Mouse (Mus musculus) Patski (cell line): ENCODE measurements around the gene Slc31a2. TPM values are rescaled to one million over a fixed set of nuclear protein-coding genes. Genes with fewer than 3 reads are reported as not detected.
"Not testable (repeated sequence)": the region's sequence is repeated elsewhere in the genome, so short reads cannot be mapped to it uniquely, and the experiment has no call there.

ENCODE experiments used
- ATAC-seq: fragments of 100-300 bp; one replicate; pipeline ENCODE4 v1.8.0; 2021
- CTCF ChIA-PET: fragments of 350-600 bp; sonication (Branson Sonifier 250); formaldehyde crosslinking; loops from one replicate; lab custom pipeline; 2022; ENCODE audit warnings: inconsistent platforms; lab: Charles Lee
- POLR2A ChIA-PET: fragments of 350-600 bp; sonication (Branson Sonifier 250); formaldehyde crosslinking; loops from one replicate; lab custom pipeline; 2022; ENCODE audit warnings: antibody characterized with exemption, inconsistent platforms; lab: Charles Lee
- DNase-seq: peaks from one replicate; pipeline ENCODE4 v3.0.0-alpha.2; 2011; ENCODE audit warnings: low read depth, low spot score
- H3K27me3 ChIP-seq: fragments of 371-371 bp; one replicate; pipeline ENCODE4 v1.5.1; 2021
- CTCF ChIP-seq: fragments of 100-300 bp; IDR thresholded peaks from one replicate; pipeline ENCODE4 v1.5.1; 2021
- in situ Hi-C: fragments of 300-500 bp; cut with MboI; formaldehyde crosslinking; loops from 3 replicates; pipeline ENCODE4 v1.11.1; 2018; ENCODE audit warnings: low pct_unique_long_range_greater_than_20kb, mixed read lengths
- polyA plus RNA-seq: library from polyadenylated mRNA; unstranded; gene quantifications from one replicate; pipeline ENCODE4 v1.2.3, GENCODE M21; 2021

Gene Slc31a2
- polyA plus RNA-seq, 1 experiment from 2014 or later = 18.8 TPM

DNA sequence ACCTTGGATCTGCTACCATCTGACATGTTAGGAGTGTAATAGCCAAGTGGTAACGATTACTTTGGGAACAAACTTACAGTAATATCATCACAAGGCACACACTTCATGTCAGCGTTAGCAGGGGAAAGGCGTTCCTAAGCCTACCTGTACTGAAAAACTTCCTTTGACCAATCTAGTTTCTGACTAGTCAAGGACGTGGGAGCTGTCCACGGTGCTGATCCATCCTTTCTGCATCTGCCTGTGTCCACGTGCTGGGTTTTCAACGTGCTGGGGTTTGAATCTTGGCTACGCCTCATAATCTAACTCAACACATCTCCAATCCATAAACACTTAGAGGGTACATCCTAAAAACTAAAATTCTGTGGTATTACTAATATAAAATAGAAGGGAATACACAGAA is 5.4 kb upstream of the Slc31a2 start:
- ChIA-PET CTCF (no interaction called here), POLR2A (no interaction called here)
- DNase-seq (no peak), ATAC-seq (no peak)
- TF ChIP-seq CTCF = no peak
- H3K27me3 ChIP-seq = no peaks in the 10 kb centered on the region
- in situ Hi-C loops = loop anchor here (25.0 kb wide), 1 partner anchor 195 kb away; the partner anchor contains the start of gene Mup20

GRCm38 (mm10) chr4:62263133-62263844 is 927 bp downstream of the Slc31a2 start:
- CTCF ChIA-PET = interaction anchor here (0.7 to 1.5 kb wide), 3 partner anchors 11 to 38 kb away, joined by 3 to 4 read pairs (median 3); no protein-coding TSS in a partner anchor
- ATAC-seq (no peak), DNase-seq (no peak)
- H3K27me3 ChIP-seq = no peaks in the 10 kb centered on the region
- in situ Hi-C loops = loop anchor here (25.0 kb wide), 1 partner anchor 201 kb away; the partner anchor contains the start of gene Mup20
- POLR2A ChIA-PET = interaction anchor here (0.8 kb wide), 1 partner anchor 13 kb away, joined by 3 read pairs; no protein-coding TSS in a partner anchor
- TF ChIP-seq CTCF = peak; percentile 51

DNA sequence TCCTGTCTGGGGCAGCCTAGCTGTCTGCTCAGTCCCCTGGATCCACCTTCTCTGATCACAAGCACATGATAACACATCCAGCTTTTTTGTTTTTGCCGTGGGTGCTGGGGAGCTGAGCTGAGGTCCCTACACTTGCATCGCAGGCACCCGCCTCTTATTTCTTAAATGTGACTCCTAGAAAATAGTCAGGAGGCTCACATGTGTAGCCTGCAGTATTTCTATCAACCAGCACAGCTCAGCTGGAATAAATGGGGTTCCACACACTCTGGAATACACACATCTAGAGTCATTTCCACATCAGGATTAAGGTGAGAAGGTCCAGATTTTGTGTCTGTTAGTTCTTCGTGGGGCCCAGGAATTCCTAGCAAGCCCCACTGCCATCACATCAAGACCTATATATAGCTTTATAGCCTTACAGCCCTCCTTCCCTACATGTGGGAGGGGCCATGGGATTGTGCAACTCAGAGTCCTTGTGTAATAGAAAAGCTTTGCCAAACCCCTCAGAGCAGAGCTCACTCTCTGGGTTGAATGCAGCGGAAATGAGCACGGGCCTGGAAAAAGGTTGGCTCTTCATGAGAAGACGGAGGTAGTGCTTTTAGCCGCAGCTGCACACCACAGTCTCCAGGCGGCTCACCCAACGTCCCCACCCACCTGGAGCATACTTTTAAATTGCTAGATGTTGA is 2.9 kb downstream of the Slc31a2 start:
- in situ Hi-C loops = loop anchor here (25.0 kb wide), 1 partner anchor 203 kb away; the partner anchor contains the start of gene Mup20
- no peak for DNase-seq
- H3K27me3 ChIP-seq = no peaks in the 10 kb centered on the region
- ATAC-seq = no peak
- ChIA-PET CTCF (interaction anchor here (0.6 kb wide), 1 partner anchor 12 kb away, joined by 3 read pairs; no protein-coding TSS in a partner anchor), POLR2A (no interaction called here)
- no peak for TF ChIP-seq CTCF

DNA sequence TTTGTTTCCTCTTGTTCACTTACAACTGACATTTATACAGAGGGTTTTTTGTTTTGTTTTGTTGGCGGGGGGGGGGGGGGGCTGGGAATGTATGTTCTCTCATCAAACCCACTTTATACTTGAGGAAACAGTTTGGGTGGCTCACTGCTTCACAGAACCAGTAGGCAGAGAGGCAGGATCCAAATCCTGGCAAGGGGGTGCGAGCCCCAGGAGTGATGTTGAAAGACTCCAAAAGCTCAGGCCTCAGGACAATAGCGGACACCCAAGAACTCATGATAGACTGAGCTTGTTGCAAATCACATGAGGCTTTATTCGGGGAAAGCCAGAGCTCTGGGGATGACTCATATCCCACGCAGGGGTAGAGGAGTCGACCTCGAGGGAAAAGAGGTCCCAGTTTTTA is 3.7 kb downstream of the Slc31a2 start:
- POLR2A ChIA-PET, DNase-seq, ATAC-seq, CTCF ChIA-PET, H3K27me3 ChIP-seq: not testable (repeated sequence)
- in situ Hi-C loops = loop anchor here (25.0 kb wide), 1 partner anchor 204 kb away; the partner anchor contains the start of gene Mup20

DNA sequence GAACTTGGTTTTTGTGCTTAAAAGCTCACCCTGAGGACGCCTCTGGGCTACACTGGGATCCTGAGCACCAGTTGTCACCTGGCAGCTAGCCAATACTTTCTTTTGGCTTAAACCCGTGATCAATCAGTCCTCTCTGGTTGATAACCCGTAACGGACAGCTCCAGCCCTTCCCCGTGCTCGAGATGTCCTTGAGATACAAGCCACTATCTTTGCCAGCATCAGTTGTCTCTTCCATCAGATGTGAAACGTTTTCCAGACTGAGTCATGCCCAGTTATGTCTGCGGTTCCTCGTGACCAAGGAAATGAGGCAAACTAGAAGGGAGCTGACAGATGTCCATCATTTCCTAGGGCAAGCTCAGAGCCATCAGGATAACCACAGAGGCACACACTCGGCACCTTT is 4.7 kb downstream of the Slc31a2 start:
- DNase-seq (no peak), ATAC-seq (no peak)
- ChIA-PET CTCF (no interaction called here), POLR2A (no interaction called here)
- TF ChIP-seq CTCF = no peak
- in situ Hi-C loops = loop anchor here (25.0 kb wide), 1 partner anchor 205 kb away; the partner anchor contains the start of gene Mup20
- no peaks in the 10 kb centered on the region for H3K27me3 ChIP-seq

DNA sequence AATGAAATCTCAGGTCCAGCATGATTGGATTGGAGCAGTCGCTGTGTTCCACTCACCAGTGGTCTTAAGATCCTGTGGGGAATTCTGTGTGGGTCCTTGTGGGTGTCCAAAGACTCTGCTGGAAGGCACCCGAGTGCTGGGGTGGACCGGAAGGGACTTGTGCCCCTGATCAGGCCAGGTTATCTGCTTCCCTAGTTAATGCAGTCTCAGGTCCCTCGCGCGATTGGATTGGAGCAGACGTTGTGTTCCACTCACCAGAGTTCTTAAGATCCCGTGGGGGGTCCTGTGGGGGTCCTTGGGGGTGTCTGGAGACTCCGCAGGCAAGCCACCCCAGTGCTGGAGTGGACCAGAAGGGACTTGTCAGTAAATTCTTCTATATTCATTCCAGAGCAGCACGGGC is 10.3 kb downstream of the Slc31a2 start:
- no peak for TF ChIP-seq CTCF
- DNase-seq (no peak), ATAC-seq (no peak)
- ChIA-PET POLR2A (no interaction called here), CTCF (no interaction called here)
- no peaks in the 10 kb centered on the region for H3K27me3 ChIP-seq
- in situ Hi-C loops = loop anchor here (10.0 to 25.0 kb wide), 2 partner anchors 68 to 210 kb away; partner anchors contain the start of gene Mup20

DNA sequence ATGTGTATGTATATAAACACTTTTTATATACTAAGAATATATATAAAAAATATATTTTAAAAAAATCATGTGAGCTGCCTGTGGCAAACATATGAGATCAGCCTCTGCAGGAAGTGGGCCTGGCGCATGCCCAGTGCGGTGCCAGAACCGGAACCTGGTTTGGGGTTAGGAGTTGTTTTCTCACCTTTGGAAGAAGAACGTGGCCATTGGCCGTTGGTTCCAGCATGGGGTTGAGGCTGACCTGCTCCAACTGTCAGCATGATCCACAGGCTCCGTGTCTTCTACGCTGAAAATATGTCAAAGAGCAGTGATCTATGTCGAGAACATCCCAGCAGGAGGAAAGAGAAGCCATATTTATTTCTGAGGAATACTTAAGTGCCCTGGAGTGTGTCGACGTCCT is 11.6 kb downstream of the Slc31a2 start:
- ChIA-PET POLR2A (no interaction called here), CTCF (no interaction called here)
- in situ Hi-C loops = loop anchor here (10.0 to 25.0 kb wide), 2 partner anchors 69 to 212 kb away; partner anchors contain the start of gene Mup20
- ATAC-seq = no peak
- no peak for TF ChIP-seq CTCF
- H3K27me3 ChIP-seq = no peaks in the 10 kb centered on the region
- no peak for DNase-seq

DNA sequence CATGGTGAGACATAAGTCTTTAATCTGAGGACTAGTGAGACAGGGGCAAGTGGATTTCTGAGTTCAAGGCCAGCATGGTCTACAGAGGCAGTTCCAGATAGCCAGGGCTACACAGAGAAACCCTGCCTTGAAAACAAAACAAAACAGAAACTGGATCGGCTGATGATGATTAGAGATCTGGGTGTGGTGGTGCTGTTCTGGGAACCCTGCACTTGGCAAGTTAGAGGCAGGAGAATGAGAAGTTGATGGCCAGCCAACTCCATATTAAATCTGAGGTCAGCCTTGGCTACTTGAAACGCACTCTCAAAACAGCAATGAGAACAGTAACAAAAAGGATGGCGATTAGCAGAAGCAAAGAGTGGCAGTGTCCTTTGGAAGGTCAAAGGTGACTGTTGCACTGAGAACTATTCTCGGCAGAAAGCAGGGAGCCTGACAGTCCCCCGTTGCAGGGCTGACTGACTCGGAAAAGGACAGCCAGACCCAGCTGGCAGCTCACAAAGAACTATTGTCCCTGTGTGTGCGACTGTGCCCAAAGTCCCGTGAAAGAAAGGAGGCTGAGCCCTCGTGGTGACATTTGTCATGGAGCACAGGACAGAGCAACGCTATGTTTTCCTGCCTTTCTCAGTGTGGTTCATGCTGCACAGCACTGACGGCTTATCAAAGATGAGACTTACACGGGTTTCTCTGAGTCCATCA is 12.6 kb downstream of the Slc31a2 start:
- ATAC-seq = no peak
- POLR2A ChIA-PET = no interaction called here

GRCm38 (mm10) chr4:62276642-62277041 is 14.3 kb downstream of the Slc31a2 start:
- in situ Hi-C loops = loop anchor here (10.0 kb wide), 1 partner anchor 72 kb away; no protein-coding TSS in a partner anchor
- no peak for TF ChIP-seq CTCF
- ChIA-PET POLR2A (interaction anchor here (1.1 kb wide), 1 partner anchor 13 kb away, joined by 3 read pairs; no protein-coding TSS in a partner anchor), CTCF (interaction anchor here (1.3 to 1.7 kb wide), 2 partner anchors 8 to 12 kb away, joined by 3 to 4 read pairs; no protein-coding TSS in a partner anchor)
- no peaks in the 10 kb centered on the region for H3K27me3 ChIP-seq
- ATAC-seq (no peak), DNase-seq (no peak)

More for the DNA sequence above, 12.6 kb downstream of the Slc31a2 start:
- H3K27me3 ChIP-seq = no peaks in the 10 kb centered on the region
- no peak for TF ChIP-seq CTCF
- DNase-seq = no peak
- in situ Hi-C loops = loop anchor here (10.0 to 25.0 kb wide), 2 partner anchors 70 to 213 kb away; partner anchors contain the start of gene Mup20
- CTCF ChIA-PET = no interaction called here

GRCm38 (mm10) chr4:62277222-62277621 is 14.9 kb downstream of the Slc31a2 start:
- H3K27me3 ChIP-seq = no peaks in the 10 kb centered on the region
- in situ Hi-C loops = loop anchor here (10.0 kb wide), 1 partner anchor 72 kb away; no protein-coding TSS in a partner anchor
- ChIA-PET POLR2A (no interaction called here), CTCF (interaction anchor here (1.0 to 1.7 kb wide), 2 partner anchors 12 kb away, joined by 3 read pairs; no protein-coding TSS in a partner anchor)
- ATAC-seq (no peak), DNase-seq (no peak)
- TF ChIP-seq CTCF = peak; percentile 35
